Mouse (Mus musculus) CH12.LX (cell line): ENCODE measurements at regions not wholly inside any gene's neighbourhood (a gene's known extent, or its start where the extent isn't known, plus 50 kb on each side); places are given as distances from the start of the nearest gene placed in this dataset.

Experiments
- DNase-seq: peaks from one replicate; pipeline ENCODE4 v3.0.0-alpha.2; 2013; ENCODE audit errors: extremely low read depth
- H3K27ac ChIP-seq: 2 replicates; pipeline ENCODE4 v1.5.1; 2012; ENCODE audit warnings: low read depth, mild to moderate bottlenecking, control low read depth, moderate library complexity; ENCODE audit not compliant: insufficient read depth
- H3K27me3 ChIP-seq: replicated peaks from 2 replicates; pipeline ENCODE3; 2012; ENCODE audit warnings: inconsistent platforms
- H3K36me3 ChIP-seq, 2 experiments: replicated peaks in 1 of 2; 2 replicates each; pipeline versions ENCODE3 to v1.6.1; 2012; ENCODE audit warnings: inconsistent platforms in 1 of 2, low read length in 1 of 2, mild to moderate bottlenecking in 1 of 2, mixed read lengths in 1 of 2, moderate library complexity in 1 of 2; ENCODE audit not compliant: control insufficient read depth in 1 of 2, insufficient read depth in 1 of 2
- H3K4me1 ChIP-seq, 2 experiments: 2 replicates each; pipeline ENCODE4 v1.6.1; 2012; ENCODE audit warnings: inconsistent platforms in 1 of 2, moderate library complexity in 1 of 2; ENCODE audit not compliant: insufficient read depth in 2 of 2, control insufficient read depth in 1 of 2
- H3K4me2 ChIP-seq: 2 replicates; pipeline ENCODE4 v1.6.1; 2012; ENCODE audit warnings: low read depth, mild to moderate bottlenecking, control low read depth; ENCODE audit not compliant: poor library complexity, insufficient read depth, severe bottlenecking
- H3K4me3 ChIP-seq, 3 experiments: fragments of 150-350 bp in 1 of 3; sonication (generic) in 1 of 3; replicated peaks in 1 of 3; 2 replicates each; pipeline versions ENCODE3 to v1.5.1; 2011 to 2012; ENCODE audit warnings: low read depth in 2 of 3, low read length in 2 of 3, mild to moderate bottlenecking in 2 of 3, moderate library complexity in 2 of 3, control low read depth in 1 of 3, improper control_type of control experiment in 1 of 3, inconsistent platforms in 1 of 3, mixed read lengths in 1 of 3; ENCODE audit not compliant: poor library complexity in 1 of 3
- H3K79me2 ChIP-seq: replicated peaks from 2 replicates; pipeline ENCODE4 v1.6.1; 2012; ENCODE audit warnings: mild to moderate bottlenecking, moderate library complexity; ENCODE audit not compliant: control insufficient read depth, poor library complexity, insufficient read depth, severe bottlenecking; ENCODE audit errors: extremely low read depth
- H3K9ac ChIP-seq: 2 replicates; pipeline ENCODE4 v1.6.1; 2012; ENCODE audit warnings: low read depth, mild to moderate bottlenecking, control low read depth, moderate library complexity; ENCODE audit not compliant: insufficient read depth
- H3K9me3 ChIP-seq: replicated peaks from 2 replicates; pipeline ENCODE3; 2012; ENCODE audit warnings: low read length, inconsistent platforms, mixed read lengths
- BHLHE40 ChIP-seq: IDR thresholded peaks from 2 replicates; pipeline ENCODE4 v1.6.1; 2011; ENCODE audit warnings: mild to moderate bottlenecking, low read depth, low read length, improper control_type of control experiment
- CTCF ChIP-seq, 2 experiments: IDR thresholded peaks in 1 of 2; conservative IDR thresholded peaks in 1 of 2; 2 replicates each; pipeline ENCODE4 v1.5.1; 2011 to 2012; ENCODE audit warnings: low read depth in 2 of 2, low read length in 2 of 2, improper control_type of control experiment in 1 of 2, inconsistent platforms in 1 of 2, mild to moderate bottlenecking in 1 of 2, moderate library complexity in 1 of 2
- E2F4 ChIP-seq: IDR thresholded peaks from 2 replicates; pipeline ENCODE4 v1.6.1; 2011; ENCODE audit warnings: low read depth, low read length, improper control_type of control experiment; ENCODE audit not compliant: insufficient replicate concordance
- ELF1 ChIP-seq: IDR thresholded peaks from 2 replicates; pipeline ENCODE4 v1.6.1; 2014; ENCODE audit warnings: low read depth, mild to moderate bottlenecking, inconsistent platforms, low read length, improper control_type of control experiment
- EP300 ChIP-seq: IDR thresholded peaks from 2 replicates; pipeline ENCODE4 v1.6.1; 2011; ENCODE audit warnings: low read length, improper control_type of control experiment
- IRF4 ChIP-seq: IDR thresholded peaks from 2 replicates; pipeline ENCODE4 v1.6.1; 2014; ENCODE audit warnings: low read depth, mild to moderate bottlenecking, inconsistent platforms, low read length, improper control_type of control experiment
- JUND ChIP-seq: conservative IDR thresholded peaks from 2 replicates; pipeline ENCODE4 v1.6.1; 2011; ENCODE audit warnings: low read depth, low read length, improper control_type of control experiment
- KAT2A ChIP-seq: IDR thresholded peaks from 2 replicates; pipeline ENCODE4 v1.6.1; 2012; ENCODE audit warnings: low read length, improper control_type of control experiment, inconsistent platforms; ENCODE audit not compliant: insufficient replicate concordance
- MEF2A ChIP-seq: IDR thresholded peaks from 2 replicates; pipeline ENCODE4 v1.6.1; 2014; ENCODE audit warnings: low read depth, mild to moderate bottlenecking, inconsistent platforms, low read length, improper control_type of control experiment, borderline replicate concordance
- MXI1 ChIP-seq: IDR thresholded peaks from 2 replicates; pipeline ENCODE4 v1.6.1; 2011; ENCODE audit warnings: mild to moderate bottlenecking, low read depth, low read length, improper control_type of control experiment
- NRF1 ChIP-seq: IDR thresholded peaks from 2 replicates; pipeline ENCODE4 v1.6.1; 2014; ENCODE audit warnings: low read depth, mild to moderate bottlenecking, inconsistent platforms, low read length, improper control_type of control experiment, moderate library complexity
- POLR2AphosphoS2 ChIP-seq: IDR thresholded peaks from 2 replicates; pipeline ENCODE4 v1.6.1; 2011; ENCODE audit warnings: low read depth, low read length, improper control_type of control experiment
- RCOR1 ChIP-seq: conservative IDR thresholded peaks from 2 replicates; pipeline ENCODE4 v1.6.1; 2012; ENCODE audit warnings: low read depth, mild to moderate bottlenecking, inconsistent platforms, low read length, improper control_type of control experiment
- SIN3A ChIP-seq: IDR thresholded peaks from 2 replicates; pipeline ENCODE4 v1.6.1; 2012; ENCODE audit warnings: low read length, improper control_type of control experiment, inconsistent platforms
- TCF12 ChIP-seq: IDR thresholded peaks from 2 replicates; pipeline ENCODE4 v1.6.1; 2014; ENCODE audit warnings: low read depth, mild to moderate bottlenecking, inconsistent platforms, low read length, improper control_type of control experiment
- ZC3H11A ChIP-seq: IDR thresholded peaks from 2 replicates; pipeline ENCODE4 v1.6.1; 2012; ENCODE audit warnings: low read depth, mild to moderate bottlenecking, inconsistent platforms, low read length, improper control_type of control experiment
- ZMIZ1 ChIP-seq: IDR thresholded peaks from 2 replicates; pipeline ENCODE4 v1.6.1; 2012; ENCODE audit warnings: low read depth, mild to moderate bottlenecking, inconsistent platforms, low read length, improper control_type of control experiment
- dilution Hi-C: fragments of 300-500 bp; cut with MboI; formaldehyde crosslinking; loops from 2 replicates; pipeline ENCODE4 v1.14.3; 2020; ENCODE audit warnings: low sequenced_read_pairs; ENCODE audit not compliant: extremely low pct_unique_long_range_greater_than_20kb, extremely low pct_ligation_motif_present
- in situ Hi-C: fragments of 300-500 bp; cut with MboI; formaldehyde crosslinking; loops from 3 replicates; pipeline ENCODE4 v1.14.3; 2019; ENCODE audit warnings: low sequenced_read_pairs, low pct_ligation_motif_present, low pct_unique_long_range_greater_than_20kb, mixed read lengths

DNA sequence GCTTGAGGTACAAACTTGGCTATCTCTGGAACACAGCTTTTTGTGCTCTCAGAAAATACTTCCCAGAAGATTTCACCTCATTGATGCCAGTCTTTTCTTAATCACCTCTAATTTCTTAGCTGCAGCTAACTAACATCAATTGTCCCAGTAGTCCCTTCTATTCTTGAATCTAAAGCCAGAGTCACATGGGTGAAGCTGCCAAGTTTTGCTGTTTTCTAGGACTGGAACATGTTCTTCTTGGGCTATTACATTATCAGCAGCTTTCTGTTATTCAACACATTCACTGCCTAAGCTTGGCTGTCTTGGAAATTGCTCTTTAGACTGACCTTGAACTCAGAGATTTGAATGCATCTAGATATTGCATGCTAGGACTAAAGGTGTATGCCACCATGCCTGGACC lies 583.9 kb downstream of the Cetn3 start:
- Histone ChIP-seq H3K4me2 (no peak overlapping the region), H3K27me3 (no peaks in the 10 kb centered on the region), H3K27ac (no peak overlapping the region), H3K36me3 (no peaks in the 10 kb centered on the region), H3K4me3 (no peak overlapping the region), H3K9me3 (no peaks in the 10 kb centered on the region), H3K79me2 (no peaks in the 10 kb centered on the region)
- in situ Hi-C loops: no loop called here
- DNase-seq: no peak
- TF ChIP-seq IRF4 (no peak), CTCF (conservative IDR thresholded peaks at IDR 0.05 in 1 of 2, IDR thresholded peaks at IDR 0.05 in 1 of 2; ENCODE audit: low read depth in 2 of 2, low read length in 2 of 2) (no peak), NRF1 (no peak), ELF1 (no peak), ZMIZ1 (no peak), KAT2A (no peak), E2F4 (no peak), ZC3H11A (no peak), RCOR1 (no peak), SIN3A (no peak)
- TF ChIP-seq, all 38 proteins: peak for 0
- Histone ChIP-seq H3K9ac (no peak overlapping the region), H3K4me1 (no peaks in the 10 kb centered on the region)
- dilution Hi-C loops: no loop called here

DNA sequence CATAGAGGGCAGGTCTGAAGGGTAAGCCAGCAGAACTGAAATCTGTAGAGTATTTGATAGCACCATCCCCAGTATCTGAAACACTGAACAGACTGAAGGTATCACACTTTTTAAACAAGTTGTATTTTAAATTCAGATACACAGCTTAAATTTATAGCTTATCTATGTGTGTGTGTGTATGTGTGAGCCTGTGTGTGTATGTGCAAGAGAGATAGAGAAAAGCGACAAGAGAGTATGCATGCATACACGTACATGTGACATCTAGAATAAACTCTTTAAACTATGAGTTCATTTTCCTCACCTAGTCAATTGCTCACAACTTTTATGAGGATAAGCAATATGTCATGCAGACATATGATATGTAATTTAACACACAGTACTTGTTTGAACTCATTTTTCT lies 588.7 kb downstream of the Cetn3 start:
- Histone ChIP-seq H3K4me3 (no peak overlapping the region), H3K4me2 (no peak overlapping the region), H3K9me3 (no peaks in the 10 kb centered on the region), H3K79me2 (no peaks in the 10 kb centered on the region), H3K27ac (no peak overlapping the region), H3K36me3 (no peaks in the 10 kb centered on the region), H3K27me3 (no peaks in the 10 kb centered on the region), H3K9ac (no peak overlapping the region), H3K4me1 (no peaks in the 10 kb centered on the region)
- dilution Hi-C loops: no loop called here
- TF ChIP-seq EP300: no peak
- no peak for TF ChIP-seq POLR2AphosphoS2
- no peak for TF ChIP-seq NRF1
- in situ Hi-C loops: no loop called here
- DNase-seq: no peak

DNA sequence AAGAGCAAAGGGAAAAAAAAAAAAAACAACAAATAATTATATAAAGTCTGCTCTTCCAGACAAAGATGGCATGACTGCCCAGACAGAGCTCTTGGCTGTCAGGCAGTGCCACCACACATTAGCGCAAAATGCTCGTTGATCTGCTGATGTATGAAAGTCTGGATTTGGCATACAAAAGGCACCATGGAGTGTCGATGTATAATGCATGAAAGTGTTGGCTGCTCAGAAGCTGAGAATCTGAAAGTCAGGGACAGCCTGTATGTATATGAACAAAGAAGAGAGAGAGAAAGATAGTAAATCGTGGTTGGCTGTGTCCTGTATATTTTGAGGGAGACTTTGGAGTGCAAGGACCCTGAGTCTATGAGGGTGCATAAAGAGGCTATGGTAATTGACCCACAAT lies 589.7 kb downstream of the Cetn3 start:
- no peak overlapping the region for H3K9ac ChIP-seq
- H3K4me1 ChIP-seq: no peaks in the 10 kb centered on the region
- H3K79me2 ChIP-seq: no peaks in the 10 kb centered on the region
- no peaks in the 10 kb centered on the region for H3K36me3 ChIP-seq
- dilution Hi-C loops (no loop called here), in situ Hi-C loops (no loop called here)
- no peaks in the 10 kb centered on the region for H3K27me3 ChIP-seq
- no peak overlapping the region for H3K4me2 ChIP-seq
- H3K4me3 ChIP-seq: no peak overlapping the region
- no peaks in the 10 kb centered on the region for H3K9me3 ChIP-seq
- no peak overlapping the region for H3K27ac ChIP-seq
- TF ChIP-seq JUND: no peak
- TF ChIP-seq CTCF (conservative IDR thresholded peaks at IDR 0.05 in 1 of 2, IDR thresholded peaks at IDR 0.05 in 1 of 2; ENCODE audit: low read depth in 2 of 2, low read length in 2 of 2): no peak
- no peak for TF ChIP-seq TCF12
- TF ChIP-seq E2F4: no peak
- no peak for TF ChIP-seq MXI1
- TF ChIP-seq BHLHE40: no peak
- TF ChIP-seq MEF2A: no peak
- TF ChIP-seq, all 38 proteins: peak for 0
- DNase-seq: no peak
